Mouse (Mus musculus) stomach, postnatal 0 days (tissue): ENCODE results near the gene Mylk. TPM values are rescaled to one million over a fixed set of nuclear protein-coding genes. Genes with fewer than 3 reads are reported as not detected.

Experiments used
- ATAC-seq: fragments of 200-750 bp; cut with Nextera tagmentation; 2 replicates; pipeline ENCODE4 v1.8.0; 2017; ENCODE audit not compliant: low FRiP score, low TSS enrichment
- DNase-seq: peaks from one replicate; pipeline ENCODE4 v3.0.0-alpha.2; 2016; ENCODE audit warnings: low spot score
- H3K27ac ChIP-seq: fragments of 300-500 bp; sonication (generic); replicated peaks from 2 replicates; pipeline ENCODE4 v1.5.1; 2014; ENCODE audit warnings: mild to moderate bottlenecking, control low read depth
- H3K27me3 ChIP-seq: fragments of 300-500 bp; sonication (generic); 2 replicates; pipeline ENCODE4 v1.6.1; 2014; ENCODE audit warnings: low read length; ENCODE audit not compliant: control insufficient read depth, insufficient read depth
- H3K36me3 ChIP-seq: fragments of 300-500 bp; sonication (generic); 2 replicates; pipeline ENCODE4 v1.6.1; 2014; ENCODE audit warnings: low read length, mixed read lengths; ENCODE audit not compliant: control insufficient read depth, insufficient read depth
- H3K4me1 ChIP-seq: fragments of 300-500 bp; sonication (generic); replicated peaks from 2 replicates; pipeline ENCODE4 v1.6.1; 2014; ENCODE audit warnings: antibody characterized with exemption; ENCODE audit not compliant: control insufficient read depth, insufficient read depth
- H3K4me2 ChIP-seq: fragments of 300-500 bp; sonication (generic); replicated peaks from 2 replicates; pipeline ENCODE4 v1.6.1; 2014; ENCODE audit warnings: low read depth, mild to moderate bottlenecking, control low read depth, moderate library complexity
- H3K4me3 ChIP-seq: fragments of 300-500 bp; sonication (generic); 2 replicates; pipeline ENCODE4 v1.5.1; 2014; ENCODE audit warnings: low read depth, low read length, control low read depth
- H3K9ac ChIP-seq: fragments of 300-500 bp; sonication (generic); 2 replicates; pipeline ENCODE4 v1.6.1; 2014; ENCODE audit warnings: mild to moderate bottlenecking, low read length, control low read depth, mixed read lengths
- H3K9me3 ChIP-seq: fragments of 300-500 bp; sonication (generic); 2 replicates; pipeline ENCODE4 v1.6.1; 2016; ENCODE audit warnings: low read length; ENCODE audit not compliant: control insufficient read depth
- CTCF ChIP-seq: IDR thresholded peaks from 2 replicates; pipeline ENCODE4 v1.5.1; 2016; ENCODE audit warnings: antibody characterized with exemption, low read depth, mild to moderate bottlenecking, moderate library complexity
- EP300 ChIP-seq: optimal IDR thresholded peaks from 2 replicates; pipeline ENCODE3; 2016; ENCODE audit warnings: antibody characterized with exemption
- WGBS: fragments of 180-500 bp; shearing (Covaris S2); extraction: QIAGEN DNeasy Blood & Tissue Kit; methylation state at CpG from one replicate; pipeline ENCODE4 v1.1.7; 2014; 5-methylcytosine and 5-hydroxymethylcytosine counted together
- polyA plus RNA-seq: library from polyadenylated mRNA; unstranded; fragments of >200 nt; fragmentation: Nextera tagmentation; extraction: Ambion mirVana; gene quantifications from 2 replicates; pipeline ENCODE4 v1.2.1, GENCODE M21; 2015

The Mylk gene
- polyA plus RNA-seq, 1 experiment from 2014 or later: 480 TPM

DNA sequence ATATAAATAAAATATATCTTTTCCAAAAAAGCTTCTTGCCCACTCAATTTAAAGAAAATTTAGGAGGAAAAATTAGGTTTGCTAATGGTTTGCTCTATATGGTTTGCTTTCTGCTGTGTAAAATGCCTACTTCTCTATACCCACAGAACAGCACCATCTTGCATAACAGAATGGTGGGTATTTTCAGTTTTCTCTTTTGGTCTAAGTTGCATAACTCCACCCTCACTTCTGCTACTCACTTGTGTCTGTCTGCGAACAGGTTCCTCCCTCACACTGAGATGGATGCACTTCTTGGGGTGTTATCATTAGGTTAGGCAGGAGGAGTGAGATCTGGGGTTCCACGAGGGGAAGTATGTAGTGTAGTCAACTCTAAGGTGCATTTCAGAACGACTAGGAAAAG lies 68.6 kb downstream of the Mylk start:
- ATAC-seq: no peak
- no peaks in the 10 kb centered on the region for H3K27me3 ChIP-seq
- H3K4me2 ChIP-seq: no peak overlapping the region
- 79% methylated on average over 3 of the region's 3 CpGs for WGBS
- TF ChIP-seq EP300 (no peak), CTCF (no peak)
- H3K36me3 ChIP-seq: no peaks in the 10 kb centered on the region
- H3K4me1 ChIP-seq: no peaks in the 10 kb centered on the region; the same call in 1 of the 2 replicates
- H3K9me3 ChIP-seq: no peaks in the 10 kb centered on the region
- H3K9ac ChIP-seq: no peak overlapping the region
- no peak overlapping the region for H3K27ac ChIP-seq
- no peak for DNase-seq
- no peak overlapping the region for H3K4me3 ChIP-seq

DNA sequence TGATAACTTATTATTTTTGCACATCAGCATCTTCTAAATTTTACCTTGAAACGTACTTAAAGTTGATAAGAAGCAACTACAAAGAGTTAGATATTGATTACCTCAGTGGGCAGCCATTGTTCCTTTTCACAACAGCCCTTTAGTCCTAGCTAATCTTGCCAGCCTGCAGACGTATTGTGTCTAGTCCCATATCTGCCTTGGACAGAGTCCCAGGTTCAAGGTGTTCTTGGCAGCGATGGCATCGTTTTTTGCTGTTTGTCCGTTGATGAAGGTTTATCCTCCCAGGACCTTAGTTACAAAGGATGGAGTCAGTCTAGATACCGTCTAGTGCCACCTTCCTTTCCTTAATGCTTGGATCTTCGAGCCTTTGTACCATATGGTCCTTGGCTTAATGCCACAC lies 69.6 kb downstream of the Mylk start:
- no peaks in the 10 kb centered on the region for H3K27me3 ChIP-seq
- ATAC-seq (no peak), DNase-seq (no peak)
- H3K9me3 ChIP-seq: no peaks in the 10 kb centered on the region
- no peaks in the 10 kb centered on the region for H3K36me3 ChIP-seq
- H3K4me3 ChIP-seq: no peak overlapping the region
- H3K9ac ChIP-seq: no peak overlapping the region
- H3K27ac ChIP-seq: no peak overlapping the region
- H3K4me2 ChIP-seq: no peak overlapping the region
- WGBS: 79% methylated on average over 7 of the region's 7 CpGs
- no peaks in the 10 kb centered on the region; the same call in 1 of the 2 replicates for H3K4me1 ChIP-seq
- no peak for TF ChIP-seq CTCF
- no peak for TF ChIP-seq EP300

DNA sequence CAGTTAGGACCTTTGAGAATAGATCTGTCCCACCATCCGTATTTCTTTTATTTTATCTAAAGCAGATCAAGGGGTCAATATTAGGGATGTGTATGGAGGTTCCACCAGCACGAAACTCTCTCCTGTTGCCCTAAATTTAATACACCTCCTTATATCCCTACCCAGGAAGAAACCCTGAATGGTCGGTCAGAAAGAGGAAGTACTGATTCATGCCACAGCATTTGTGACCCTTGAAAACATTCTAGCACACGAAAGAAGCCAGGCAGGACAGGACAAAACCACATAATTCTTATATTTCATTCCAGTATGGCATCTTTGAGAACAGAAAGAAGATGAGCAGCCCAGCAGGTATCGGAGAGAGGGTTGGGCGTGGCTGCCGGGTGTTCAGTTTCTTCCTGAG lies 71.5 kb downstream of the Mylk start:
- H3K4me2 ChIP-seq: no peak overlapping the region
- H3K27ac ChIP-seq: no peak overlapping the region
- no peaks in the 10 kb centered on the region for H3K27me3 ChIP-seq
- H3K9me3 ChIP-seq: no peaks in the 10 kb centered on the region
- WGBS: 87% methylated on average over 7 of the region's 7 CpGs
- no peaks in the 10 kb centered on the region for H3K36me3 ChIP-seq
- H3K4me1 ChIP-seq: no peaks in the 10 kb centered on the region; the same call in 1 of the 2 replicates
- no peak overlapping the region for H3K4me3 ChIP-seq
- ATAC-seq (no peak), DNase-seq (no peak)
- H3K9ac ChIP-seq: no peak overlapping the region
- TF ChIP-seq EP300: no peak
- no peak for TF ChIP-seq CTCF

- no peak overlapping the region for H3K9ac ChIP-seq
- WGBS: 47% methylated on average over 7 of the region's 7 CpGs
- no peak overlapping the region for H3K27ac ChIP-seq
- DNase-seq (no peak), ATAC-seq (no peak)
- H3K4me3 ChIP-seq: no peak overlapping the region
- no peaks in the 10 kb centered on the region for H3K27me3 ChIP-seq
- TF ChIP-seq CTCF: no peak
- TF ChIP-seq EP300: no peak
- no peaks in the 10 kb centered on the region for H3K9me3 ChIP-seq
- no peaks in the 10 kb centered on the region for H3K36me3 ChIP-seq
- H3K4me2 ChIP-seq: no peak overlapping the region
- H3K4me1 ChIP-seq: no peaks in the 10 kb centered on the region
Observed at GRCm38 (mm10) chr16:34825111-34825744, 80.2 kb downstream of the Mylk start.

- Histone ChIP-seq H3K27ac (no peak overlapping the region; the same call in 1 of the 2 replicates), H3K9ac (no peak overlapping the region), H3K36me3 (no peaks in the 10 kb centered on the region), H3K27me3 (no peaks in the 10 kb centered on the region), H3K9me3 (no peaks in the 10 kb centered on the region), H3K4me2 (no peak overlapping the region), H3K4me1 (no peaks in the 10 kb centered on the region), H3K4me3 (no peak overlapping the region)
- no peak for TF ChIP-seq EP300
- no peak for TF ChIP-seq CTCF
- no peak for DNase-seq
- ATAC-seq: no peak
- WGBS: 21% methylated on average over 1 of the region's 1 CpGs
Observed at GRCm38 (mm10) chr16:34834477-34834876, 89.5 kb downstream of the Mylk start.

GRCm38 (mm10) chr16:34839004-34839703 lies 94.1 kb downstream of the Mylk start:
- 47% methylated on average over 7 of the region's 7 CpGs for WGBS
- Histone ChIP-seq H3K4me2 (no peak overlapping the region), H3K9ac (no peak overlapping the region), H3K27ac (no peak overlapping the region), H3K4me1 (no peaks in the 10 kb centered on the region), H3K36me3 (no peaks in the 10 kb centered on the region), H3K9me3 (no peaks in the 10 kb centered on the region), H3K4me3 (no peak overlapping the region), H3K27me3 (no peaks in the 10 kb centered on the region)
- no peak for DNase-seq
- TF ChIP-seq EP300: no peak
- TF ChIP-seq CTCF: no peak
- no peak for ATAC-seq
